Mouse (Mus musculus) embryonic fibroblast, embryonic 13.5 days (primary cell): ENCODE measurements around the gene Amz1.

ENCODE experiments used
- CTCF ChIP-seq: IDR thresholded peaks from 2 replicates; pipeline ENCODE4 v1.5.1; 2011; ENCODE audit warnings: mild to moderate bottlenecking, control low read depth, low read length, moderate library complexity, borderline replicate concordance; ENCODE audit not compliant: insufficient read depth
- POLR2A ChIP-seq: IDR thresholded peaks from 2 replicates; pipeline ENCODE4 v1.6.1; 2011; ENCODE audit warnings: low read depth, mild to moderate bottlenecking, control low read depth, low read length, moderate library complexity

DNA sequence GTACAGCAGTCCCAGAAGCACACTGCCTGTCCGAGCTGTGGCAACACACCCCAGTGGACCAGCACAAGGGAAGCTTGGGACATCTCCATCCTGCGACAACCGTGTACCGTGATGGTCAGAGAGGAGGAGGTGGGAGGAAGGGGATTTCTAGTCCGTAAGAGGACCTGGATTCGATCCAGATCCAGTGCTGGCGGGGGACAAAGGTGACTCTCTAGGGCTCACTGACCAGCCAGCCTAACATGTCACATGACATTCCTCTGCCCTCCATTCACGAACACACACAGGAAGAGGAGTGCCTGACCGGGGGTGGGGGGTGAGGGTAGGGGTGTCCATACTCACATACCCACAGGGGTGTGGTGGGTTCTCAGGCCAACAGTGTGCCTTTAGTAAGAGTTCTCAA, 24.2 kb upstream of the Amz1 start:
- TF ChIP-seq CTCF (no peak), POLR2A (no peak)
